Mouse (Mus musculus) E14TG2a.4 (cell line): ENCODE results near the gene Tnfrsf21.

Source experiments
- H3K27me3 ChIP-seq: 2 replicates; pipeline ENCODE4 v1.6.1; 2014; ENCODE audit warnings: low read length, control low read depth; ENCODE audit not compliant: insufficient read depth
- H3K36me3 ChIP-seq: 2 replicates; pipeline ENCODE4 v1.6.1; 2014; ENCODE audit warnings: low read length, control low read depth; ENCODE audit not compliant: insufficient read depth
- H3K4me1 ChIP-seq: replicated peaks from 2 replicates; pipeline ENCODE4 v1.6.1; 2014; ENCODE audit warnings: low read depth, low read length, control low read depth
- H3K4me3 ChIP-seq: replicated peaks from 2 replicates; pipeline ENCODE4 v1.5.1; 2014; ENCODE audit warnings: mild to moderate bottlenecking, low read length
- H3K9me3 ChIP-seq: 2 replicates; pipeline ENCODE4 v1.6.1; 2014; ENCODE audit warnings: low read length, control low read depth
- CTCF ChIP-seq: conservative IDR thresholded peaks from 2 replicates; pipeline ENCODE4 v1.5.1; 2014; ENCODE audit warnings: low read length
- NANOG ChIP-seq: IDR thresholded peaks from 2 replicates; pipeline ENCODE4 v1.6.1; 2014; ENCODE audit warnings: borderline replicate concordance, low read length, mixed read lengths
- POU5F1 ChIP-seq: IDR thresholded peaks from 2 replicates; pipeline ENCODE4 v1.6.1; 2014; ENCODE audit warnings: low read length, borderline replicate concordance

Gene Tnfrsf21

GRCm38 (mm10) chr17:43016371-43017331 lies at the start of gene Tnfrsf21:
TSS of gene Tnfrsf21 (plus strand) at chr17:43016555.
- Histone ChIP-seq H3K9me3 (no peaks in the 10 kb centered on the region), H3K4me3 (peak within 1 kb of the TSS; percentile 91), H3K4me1 (peaks cover 5% of the 10 kb centered on the region), H3K27me3 (peaks cover 15% of the 10 kb centered on the region), H3K36me3 (peaks cover 8% of the 10 kb centered on the region)
- TF ChIP-seq POU5F1 (no peak), CTCF (peak; percentile 70)

GRCm38 (mm10) chr17:42968174-42968573 lies 48.2 kb upstream of the Tnfrsf21 start:
- Histone ChIP-seq H3K4me1 (no peaks in the 10 kb centered on the region), H3K36me3 (no peaks in the 10 kb centered on the region), H3K9me3 (no peaks in the 10 kb centered on the region), H3K4me3 (no peak overlapping the region), H3K27me3 (0 out of 2 replicates have a peak, but pooled peaks cover 2% of the 10 kb centered on the region)
- TF ChIP-seq NANOG, result no peak
- no peak for TF ChIP-seq POU5F1
- TF ChIP-seq CTCF, result no peak

- no peaks in the 10 kb centered on the region for H3K27me3 ChIP-seq
- no peaks in the 10 kb centered on the region for H3K36me3 ChIP-seq
- TF ChIP-seq POU5F1, result no peak
- no peak for TF ChIP-seq CTCF
- no peak for TF ChIP-seq NANOG
- peaks cover 9% of the 10 kb centered on the region for H3K4me1 ChIP-seq
- no peak overlapping the region for H3K4me3 ChIP-seq
- no peaks in the 10 kb centered on the region for H3K9me3 ChIP-seq
Measured at GRCm38 (mm10) chr17:42975312-42975996, 40.9 kb upstream of the Tnfrsf21 start.

GRCm38 (mm10) chr17:42977766-42978165 lies 38.6 kb upstream of the Tnfrsf21 start:
- Histone ChIP-seq H3K9me3 (no peaks in the 10 kb centered on the region), H3K4me3 (no peak overlapping the region), H3K36me3 (no peaks in the 10 kb centered on the region), H3K27me3 (no peaks in the 10 kb centered on the region), H3K4me1 (peaks cover 22% of the 10 kb centered on the region)
- TF ChIP-seq NANOG (no peak), POU5F1 (no peak), CTCF (no peak)

GRCm38 (mm10) chr17:42978345-42978744 lies 38.0 kb upstream of the Tnfrsf21 start:
- Histone ChIP-seq H3K4me3 (no peak overlapping the region), H3K4me1 (peaks cover 28% of the 10 kb centered on the region), H3K9me3 (no peaks in the 10 kb centered on the region), H3K36me3 (no peaks in the 10 kb centered on the region), H3K27me3 (no peaks in the 10 kb centered on the region)
- TF ChIP-seq CTCF (no peak), POU5F1 (no peak), NANOG (no peak)

- no peak overlapping the region for H3K4me3 ChIP-seq
- TF ChIP-seq POU5F1 (no peak), CTCF (no peak), NANOG (no peak)
Measured at GRCm38 (mm10) chr17:42981806-42982205, 34.5 kb upstream of the Tnfrsf21 start.

GRCm38 (mm10) chr17:42982568-42982967 lies 33.8 kb upstream of the Tnfrsf21 start:
- no peaks in the 10 kb centered on the region for H3K27me3 ChIP-seq
- no peaks in the 10 kb centered on the region for H3K9me3 ChIP-seq
- H3K36me3 ChIP-seq, result no peaks in the 10 kb centered on the region
- H3K4me1 ChIP-seq, result peaks cover 33% of the 10 kb centered on the region
- peak; percentile 57; the same call in 1 of the 2 replicates for TF ChIP-seq NANOG
- TF ChIP-seq POU5F1, result no peak
- H3K4me3 ChIP-seq, result no peak overlapping the region

More at GRCm38 (mm10) chr17:42981806-42982205, 34.5 kb upstream of the Tnfrsf21 start:
- Histone ChIP-seq H3K27me3 (no peaks in the 10 kb centered on the region), H3K9me3 (no peaks in the 10 kb centered on the region), H3K4me1 (peaks cover 35% of the 10 kb centered on the region), H3K36me3 (no peaks in the 10 kb centered on the region)

- TF ChIP-seq CTCF, result peak; percentile 74
- no peak for TF ChIP-seq POU5F1
- H3K36me3 ChIP-seq, result no peaks in the 10 kb centered on the region
- H3K9me3 ChIP-seq, result no peaks in the 10 kb centered on the region
- H3K27me3 ChIP-seq, result peaks cover 7% of the 10 kb centered on the region; the same call in 1 of the 2 replicates
- H3K4me3 ChIP-seq, result no peak overlapping the region
- H3K4me1 ChIP-seq, result peaks cover 33% of the 10 kb centered on the region
Measured at GRCm38 (mm10) chr17:42985837-42986589, 30.3 kb upstream of the Tnfrsf21 start.
